Mouse (Mus musculus) layer of hippocampus, postnatal 14 days (tissue): Measurements from ENCODE around the gene Arvcf. TPM values are rescaled to one million over a fixed set of nuclear protein-coding genes. Genes with fewer than 3 reads are reported as not detected.
A peak's percentile ranks its signal among the peaks of the same experiment; 100 is the strongest.

ENCODE experiments used
- DNase-seq, 2 experiments: peaks; one replicate each; pipeline ENCODE4 v3.0.0; 2021 to 2022; ENCODE audit warnings: low spot score in 2 of 2, mixed read lengths in 1 of 2
- microRNA-seq, 2 experiments: library from miRNA; unstranded; fragments of <30 nt; microRNA quantifications; one replicate each; pipeline ENCODE4 v1.2.0; 2021
- total RNA-seq, 2 experiments: library from RNA; stranded (reverse); gene quantifications; 2 replicates each; pipeline ENCODE4 v1.2.3; 2021

Gene Arvcf
- total RNA-seq, 2 experiments from 2014 or later = 43.3 to 46.4 TPM

DNA sequence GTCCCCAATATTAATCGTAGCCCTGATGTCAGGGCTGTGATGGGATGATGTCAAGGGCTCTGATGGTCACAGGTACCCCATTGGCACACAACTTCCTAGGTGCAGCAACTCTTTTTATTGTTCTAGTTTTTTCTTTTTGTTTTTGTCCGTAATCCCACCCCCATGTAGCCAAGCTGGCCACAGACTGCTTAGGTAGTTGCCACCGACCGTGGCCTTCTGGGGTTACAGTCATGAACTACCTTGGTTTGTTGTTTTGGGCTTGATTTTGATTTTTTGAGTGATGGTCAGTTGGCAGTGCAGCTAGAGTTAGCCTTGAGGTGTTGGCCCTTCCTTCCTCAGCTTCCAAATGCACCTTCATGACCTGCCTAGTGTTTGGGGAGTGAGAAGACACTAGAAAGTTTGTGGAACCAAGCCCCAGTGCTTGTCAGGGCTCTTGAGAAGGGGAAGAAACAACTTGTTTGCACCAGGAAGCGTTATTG lies 78.9 kb downstream of the Arvcf start, which contains the start of gene Comt:
Gene Comt, minus strand, starts transcription at position 51 of the 479 bp plus-strand sequence.
- no peak for DNase-seq

DNA sequence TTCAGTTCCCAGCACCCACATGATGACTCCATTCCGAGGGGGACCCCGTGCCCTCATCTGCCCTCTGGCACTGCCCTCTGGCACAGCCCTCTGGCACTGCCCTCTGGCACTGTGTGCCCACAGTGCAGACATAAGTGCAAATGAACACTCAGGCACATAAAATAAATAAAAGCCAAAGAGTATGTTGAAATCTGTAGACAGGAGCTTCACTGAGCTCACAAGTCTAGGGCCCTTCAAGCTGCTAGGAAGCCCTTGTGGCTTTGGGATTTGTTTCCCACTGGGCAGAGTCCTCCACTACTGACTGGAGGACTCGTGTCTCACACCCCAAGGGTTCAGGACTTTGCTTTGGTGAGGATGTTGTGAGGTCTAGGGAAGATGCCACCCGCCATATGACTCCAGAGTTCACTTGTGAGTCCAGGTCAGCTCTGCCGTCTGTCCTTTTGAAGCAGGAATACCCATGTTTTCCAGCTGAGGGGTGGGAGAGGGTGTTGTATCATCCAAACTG lies 80.1 kb downstream of the Arvcf start:
- no peak for DNase-seq

DNA sequence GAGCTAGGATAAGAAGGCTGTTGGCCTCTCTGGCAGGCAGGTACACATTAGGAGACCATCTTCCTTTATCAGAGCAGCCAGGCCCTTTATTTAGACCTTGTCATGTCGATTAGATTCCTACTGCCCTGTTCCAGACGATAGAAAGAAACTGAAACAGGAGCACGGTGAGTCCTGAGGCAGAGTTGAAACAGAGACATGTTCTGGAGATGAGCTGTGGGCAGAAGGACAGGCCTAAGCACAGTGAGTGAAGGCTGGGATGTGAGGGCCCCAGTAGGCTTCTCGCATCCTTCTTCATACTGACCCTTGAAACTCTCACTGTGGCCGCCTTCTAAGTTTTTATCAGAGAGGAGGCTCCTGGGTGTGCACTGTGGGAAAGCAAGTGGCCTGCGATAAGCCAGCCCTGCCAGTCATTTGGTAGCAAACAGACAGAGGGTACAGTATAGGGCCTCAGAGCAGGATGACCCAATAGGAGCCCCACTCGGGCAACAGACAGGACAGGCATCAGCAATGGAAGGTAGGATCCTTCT lies 80.6 kb downstream of the Arvcf start:
- DNase-seq = no peak

DNA sequence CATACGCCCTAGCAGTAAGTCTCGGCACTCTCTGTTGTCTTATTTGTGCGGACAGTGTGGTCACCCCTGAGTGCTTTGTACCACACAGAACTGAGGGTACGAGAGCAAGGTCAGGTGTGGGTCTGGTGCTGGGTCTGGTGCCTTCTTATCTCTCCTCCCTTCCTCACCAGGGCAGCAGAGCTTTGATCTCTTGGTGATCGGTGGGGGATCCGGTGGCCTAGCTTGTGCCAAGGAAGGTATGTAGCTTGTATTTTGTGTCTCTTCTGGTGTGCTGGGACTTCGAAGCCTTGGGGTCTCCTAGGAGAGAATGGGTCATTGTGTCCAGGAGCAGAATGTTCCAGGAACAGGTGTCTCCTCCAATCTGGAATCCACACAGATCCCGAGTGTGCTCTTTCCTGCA lies 81.7 kb downstream of the Arvcf start:
- DNase-seq = no peak

DNA sequence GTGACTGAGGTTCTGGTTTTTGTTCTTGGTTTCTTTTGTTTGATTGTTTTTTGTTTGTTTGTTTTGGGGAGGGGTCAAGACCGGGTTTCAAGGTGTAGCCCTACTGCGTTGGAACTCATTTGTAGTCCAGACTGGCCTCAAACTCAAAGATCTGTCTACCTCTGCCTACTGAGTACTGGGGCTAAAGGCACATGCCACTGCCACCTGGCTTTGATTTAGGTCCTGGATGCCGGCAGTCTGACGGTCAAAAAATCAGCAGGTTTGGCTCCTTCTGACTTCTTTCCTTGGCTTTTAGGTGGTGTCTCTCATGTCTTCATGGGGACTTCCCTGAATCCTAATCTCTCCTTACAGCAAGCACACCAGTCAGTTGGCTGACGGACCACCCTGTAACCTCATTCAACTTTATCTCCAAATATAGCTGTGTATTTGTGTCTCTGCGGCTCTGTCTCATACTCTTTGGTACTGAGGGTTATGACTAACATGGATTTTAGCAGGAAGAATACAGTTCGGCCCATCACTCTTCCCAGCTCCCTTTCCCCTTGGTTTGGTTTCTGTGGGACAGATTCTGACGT lies 82.7 kb downstream of the Arvcf start:
- DNase-seq = no peak

DNA sequence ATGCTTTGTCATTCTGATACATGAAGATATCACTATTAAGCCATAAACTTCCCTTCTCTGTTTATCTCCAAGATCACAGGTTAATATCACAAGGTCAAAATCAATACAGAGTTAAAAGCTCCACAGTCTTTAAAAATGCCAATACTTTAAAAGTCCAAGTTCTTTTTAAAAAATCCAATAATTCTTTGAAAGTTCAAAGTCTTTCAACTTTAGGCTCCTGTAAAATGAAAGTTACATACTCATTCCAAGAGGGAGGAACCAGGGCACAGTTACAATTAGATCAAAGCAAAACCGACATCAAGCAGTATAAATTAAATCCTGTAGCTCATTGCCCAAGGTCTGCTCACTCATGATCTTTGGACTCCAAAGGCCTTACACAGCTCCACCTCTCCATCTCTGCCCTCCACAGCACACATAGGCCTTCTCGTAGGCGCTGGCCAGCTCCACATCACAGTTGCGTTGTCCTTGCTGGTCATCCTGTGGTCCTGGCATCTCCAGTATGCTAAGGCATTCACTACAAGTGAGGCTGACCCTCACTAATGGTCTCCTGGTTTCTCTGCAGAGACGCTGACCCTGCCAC lies 85.4 kb downstream of the Arvcf start:
- DNase-seq = no peak

DNA sequence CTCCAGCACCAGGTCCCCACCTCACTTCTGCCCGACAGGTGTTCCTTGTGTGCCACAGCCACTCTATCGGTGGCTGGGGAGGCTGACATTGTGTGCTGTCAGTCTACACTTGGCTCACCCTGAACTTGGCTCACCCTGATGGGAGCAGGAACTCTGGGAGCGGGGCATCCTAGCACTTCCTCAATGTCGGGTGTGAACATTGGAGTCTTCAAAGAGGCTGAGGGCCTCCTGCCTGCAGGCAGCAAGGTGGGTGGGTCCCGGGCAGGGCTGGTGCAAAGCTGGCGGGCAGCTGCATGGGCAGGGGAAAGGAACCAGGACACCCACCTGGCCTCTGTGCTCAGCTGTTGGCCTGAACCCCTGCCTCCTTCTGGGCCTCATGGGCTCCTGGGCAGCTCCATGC lies 88.1 kb downstream of the Arvcf start:
- no peak for DNase-seq

DNA sequence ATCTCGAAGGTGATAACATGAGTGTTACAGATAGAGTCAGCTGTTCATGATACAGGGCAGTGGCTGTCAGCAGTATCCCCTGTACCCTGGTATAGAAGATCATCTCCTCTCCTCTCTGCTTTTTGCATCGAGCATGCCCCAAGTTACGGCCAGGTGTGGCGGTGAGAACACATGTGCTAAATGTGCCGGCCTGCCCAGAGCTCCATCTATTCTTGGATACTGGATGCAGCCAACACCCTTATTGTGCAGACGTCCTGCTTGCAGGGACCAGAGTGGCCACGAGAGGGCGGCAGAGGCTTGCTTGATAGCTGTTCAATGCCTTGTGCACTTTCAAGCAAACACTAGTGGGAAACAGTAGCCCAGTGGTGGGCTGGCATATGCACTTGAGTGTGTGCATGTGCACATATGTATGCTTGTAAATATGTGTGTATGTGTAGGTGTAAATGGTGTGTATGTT lies 95.4 kb downstream of the Arvcf start:
- DNase-seq = peak; percentile 97 to 98

DNA sequence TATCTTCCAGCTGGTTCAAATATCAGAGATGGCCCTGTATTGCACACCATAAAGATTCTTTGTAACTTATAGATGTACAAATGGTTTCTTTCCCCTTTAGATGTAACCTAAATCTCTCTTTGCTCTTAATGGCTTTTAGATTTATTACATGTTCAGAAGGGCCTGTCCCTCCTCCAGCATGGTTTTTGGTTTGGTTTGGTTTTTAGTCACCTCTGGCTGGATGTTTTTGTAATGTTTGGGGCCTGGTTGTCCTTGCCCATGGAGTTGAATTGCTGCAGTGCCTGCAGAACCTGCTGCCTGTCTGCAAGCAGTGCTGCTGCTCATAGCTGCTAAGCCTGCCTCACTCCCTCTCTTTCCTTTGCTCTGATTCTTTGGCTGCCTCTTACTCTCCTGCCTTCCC lies 99.3 kb downstream of the Arvcf start:
- DNase-seq = no peak

DNA sequence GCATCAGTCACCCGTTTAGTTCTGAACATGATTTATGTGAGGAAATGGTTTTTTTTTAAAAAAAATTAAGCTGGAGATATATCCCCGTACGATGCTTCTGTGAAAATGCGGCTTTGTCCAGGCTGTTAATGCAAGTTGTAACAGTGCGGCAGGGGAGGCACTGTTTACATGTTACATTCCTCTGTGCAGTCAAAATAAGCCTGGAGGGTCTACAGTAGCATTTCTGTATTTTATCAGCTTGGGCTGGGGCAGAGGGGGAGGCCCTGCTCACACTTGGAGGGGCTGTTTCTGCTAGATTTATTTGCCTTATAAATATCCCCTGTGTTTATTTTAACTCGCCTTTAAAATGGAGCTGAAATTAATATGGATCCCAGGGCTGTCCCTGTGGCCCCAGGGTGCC lies 100.1 kb downstream of the Arvcf start:
- DNase-seq = no peak

DNA sequence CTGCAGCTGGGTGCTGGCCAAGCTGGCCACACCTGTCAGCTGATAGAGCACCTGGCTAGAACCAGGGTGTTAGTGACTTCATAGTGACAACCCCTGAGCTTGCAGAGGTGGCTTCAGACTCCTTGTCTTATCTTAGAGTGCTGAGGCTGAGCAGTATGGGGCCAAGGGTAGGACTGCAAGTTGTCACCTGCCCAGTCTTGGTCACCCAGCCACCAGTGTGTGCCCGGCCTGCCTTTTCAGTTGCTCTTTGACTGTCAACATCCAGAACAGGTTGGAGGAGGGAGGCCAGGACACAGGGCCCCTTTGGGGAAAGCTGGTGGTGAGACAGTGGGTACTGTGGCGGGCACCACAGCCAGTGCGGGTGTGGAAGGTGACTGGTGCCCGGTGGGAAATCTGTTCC lies 101.0 kb downstream of the Arvcf start:
- DNase-seq = no peak

DNA sequence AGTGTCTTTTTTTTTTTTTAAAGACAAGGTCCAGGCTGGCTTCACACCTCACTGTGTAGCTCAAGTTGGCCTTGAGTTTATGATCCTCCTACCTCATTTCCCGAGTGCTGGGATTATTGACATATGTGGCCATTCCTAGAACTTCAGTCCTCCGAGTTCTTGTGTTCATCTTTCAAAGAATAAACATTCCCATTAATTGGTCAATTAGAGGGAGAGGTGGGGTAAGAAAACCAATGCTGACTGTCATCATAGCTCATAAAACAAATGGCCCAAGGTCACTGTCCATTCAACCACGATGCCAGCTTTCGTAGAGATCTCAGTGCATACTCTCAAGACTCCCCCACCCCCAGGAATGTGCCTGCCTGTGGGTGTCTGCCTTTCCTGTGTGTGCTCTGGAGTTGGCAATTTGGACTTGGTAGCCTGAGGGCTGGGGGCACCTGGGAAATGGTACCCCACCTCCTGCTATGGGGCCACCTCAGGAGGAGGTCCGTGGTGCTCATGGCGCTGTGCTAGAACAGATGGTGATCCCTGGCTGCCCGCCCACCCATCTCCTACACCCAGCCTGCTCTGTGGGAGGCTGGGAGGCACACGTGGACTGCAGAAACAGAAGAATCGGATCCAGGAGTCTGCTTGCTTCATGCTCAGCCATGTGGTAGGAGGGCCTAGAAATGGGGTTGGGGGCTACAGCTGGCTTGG lies 103.7 kb downstream of the Arvcf start:
- DNase-seq = peak; percentile 62 to 75

DNA sequence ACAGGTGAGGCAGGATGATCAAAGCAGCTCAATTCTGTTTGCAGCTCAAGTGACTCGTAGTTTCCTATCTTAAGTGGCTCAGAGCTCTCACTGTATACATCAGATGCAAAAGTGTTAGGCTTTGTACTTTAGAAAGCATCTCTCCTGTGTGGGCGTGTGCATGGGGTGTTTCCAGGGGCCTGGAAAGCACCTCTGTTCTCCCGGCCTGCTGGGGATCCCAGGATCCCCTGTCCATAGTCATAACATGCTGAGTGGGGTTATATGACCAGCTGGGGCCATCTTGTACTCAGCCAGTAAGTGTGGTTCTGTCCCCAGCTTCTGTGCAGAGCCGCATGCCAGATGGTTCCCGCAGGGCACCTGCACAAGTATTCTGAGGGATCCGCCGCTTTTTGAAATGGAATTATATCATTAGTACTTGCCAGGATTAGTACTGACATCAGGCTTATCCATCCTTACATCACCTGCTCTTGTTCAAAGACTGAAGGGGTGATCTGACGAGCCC lies 104.4 kb downstream of the Arvcf start:
- DNase-seq = peak in 1 of 2 experiments; percentile 52

DNA sequence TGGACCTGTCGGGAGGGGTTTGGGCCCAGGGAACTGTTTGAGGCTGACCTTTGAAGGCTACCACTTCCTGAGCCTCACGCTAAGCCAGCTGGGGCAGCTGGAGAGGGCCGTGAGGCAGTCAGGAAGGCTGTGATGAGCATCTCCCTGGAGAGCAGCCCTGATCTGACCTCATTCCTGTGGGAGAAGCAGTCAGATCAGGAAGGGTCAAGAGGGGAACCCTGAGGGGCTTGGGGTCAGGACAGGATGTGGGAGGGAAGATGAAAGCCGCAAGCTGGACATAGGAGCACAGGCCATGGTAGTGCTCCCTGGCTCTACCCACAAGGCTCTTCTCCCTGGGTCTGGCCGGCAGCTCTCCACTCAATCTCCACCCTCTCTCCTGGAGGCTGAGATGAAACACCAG lies 105.9 kb downstream of the Arvcf start:
- no peak for DNase-seq

DNA sequence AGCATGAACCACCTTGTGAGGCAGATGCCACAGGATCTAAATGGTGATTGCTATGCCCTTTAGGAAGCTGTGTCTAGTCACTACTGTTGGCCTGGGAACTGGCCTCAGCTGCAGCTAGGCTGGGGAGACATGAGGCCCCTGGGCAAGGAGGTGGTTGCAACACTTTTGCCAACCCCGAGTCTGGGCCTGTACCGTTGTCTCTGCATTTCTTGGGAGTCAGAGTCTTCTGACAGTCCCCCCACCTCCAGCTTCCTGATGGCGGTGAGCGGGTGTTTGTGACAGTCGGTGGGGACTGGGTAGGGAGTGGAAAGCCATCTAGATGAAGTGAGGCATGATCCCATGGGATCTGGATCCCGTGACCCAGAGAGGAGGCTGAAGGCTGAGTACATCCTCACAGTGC lies 107.4 kb downstream of the Arvcf start:
- DNase-seq = no peak

Small RNA genes lying within 50 kb of the gene (microRNA-seq; reads per million reads assigned to microRNA genes)
- gene Gm26219 (0 reads per million in 2 experiments), gene Mir185 (1,131 to 1,265 reads per million in 2 experiments)

Other genes starting within 250 kb of the Arvcf start
- 10 to 100 TPM; 77.1 to 85.6 TPM for gene Rtn4r, start 220.5 kb upstream of the Arvcf start, total RNA-seq
- gene Ccdc188, start 130.3 kb upstream of the Arvcf start, total RNA-seq = not detected
- gene Zdhhc8, start 113.0 kb upstream of the Arvcf start, total RNA-seq = 10 to 100 TPM; 84.1 to 84.6 TPM
- 10 to 100 TPM; 44.6 to 61.7 TPM for gene Trmt2a, start 99.5 kb upstream of the Arvcf start, total RNA-seq
- 100 to 1,000 TPM in 1 of 2 experiments, 10 to 100 TPM in 1; 98.3 to 104 TPM for gene Ranbp1, start 99.5 kb upstream of the Arvcf start, total RNA-seq
- gene Gm49776, start 89.9 kb upstream of the Arvcf start, total RNA-seq = not detected
- 10 to 100 TPM; 35.9 to 44.0 TPM for gene Dgcr8, start 58.9 kb upstream of the Arvcf start, total RNA-seq
- 100 to 1,000 TPM; 106 to 114 TPM for gene Tango2, start 79 bp upstream of the Arvcf start, total RNA-seq
- 10 to 100 TPM; 19.5 to 22.1 TPM for gene Txnrd2, start 78.2 kb downstream of the Arvcf start, total RNA-seq
- 10 to 100 TPM; 57.1 to 66.8 TPM for gene Comt, start 78.7 kb downstream of the Arvcf start, total RNA-seq
- 1 to 10 TPM; 6.1 to 7.5 TPM for gene Gnb1l, start 150.5 kb downstream of the Arvcf start, total RNA-seq
- gene Rtl10, start 150.7 kb downstream of the Arvcf start, total RNA-seq = 1 to 10 TPM; 8.6 TPM
- 1 to 10 TPM; 1.2 to 1.5 TPM for gene Tbx1, start 242.5 kb downstream of the Arvcf start, total RNA-seq